Mouse (Mus musculus) left cerebral cortex, postnatal 14 days (tissue): ENCODE results near the gene Foxg1. TPM values are rescaled to one million over a fixed set of nuclear protein-coding genes. Genes with fewer than 3 reads are reported as not detected.

ENCODE experiments used
- DNase-seq, 2 experiments: peaks; one replicate each; pipeline ENCODE4 v3.0.0; 2021 to 2022; ENCODE audit warnings: low spot score in 2 of 2, mixed read lengths in 1 of 2
- intact Hi-C: fragments of 180-260 bp; cut with DNase I; formaldehyde crosslinking; loops from one replicate; pipeline ENCODE4 v1.15.1; 2025
- total RNA-seq, 2 experiments: library from RNA; stranded (reverse); gene quantifications; 2 replicates each; pipeline ENCODE4 v1.2.3; 2021

Foxg1 gene
- total RNA-seq, 2 experiments from 2014 or later: 102 to 128 TPM

DNA sequence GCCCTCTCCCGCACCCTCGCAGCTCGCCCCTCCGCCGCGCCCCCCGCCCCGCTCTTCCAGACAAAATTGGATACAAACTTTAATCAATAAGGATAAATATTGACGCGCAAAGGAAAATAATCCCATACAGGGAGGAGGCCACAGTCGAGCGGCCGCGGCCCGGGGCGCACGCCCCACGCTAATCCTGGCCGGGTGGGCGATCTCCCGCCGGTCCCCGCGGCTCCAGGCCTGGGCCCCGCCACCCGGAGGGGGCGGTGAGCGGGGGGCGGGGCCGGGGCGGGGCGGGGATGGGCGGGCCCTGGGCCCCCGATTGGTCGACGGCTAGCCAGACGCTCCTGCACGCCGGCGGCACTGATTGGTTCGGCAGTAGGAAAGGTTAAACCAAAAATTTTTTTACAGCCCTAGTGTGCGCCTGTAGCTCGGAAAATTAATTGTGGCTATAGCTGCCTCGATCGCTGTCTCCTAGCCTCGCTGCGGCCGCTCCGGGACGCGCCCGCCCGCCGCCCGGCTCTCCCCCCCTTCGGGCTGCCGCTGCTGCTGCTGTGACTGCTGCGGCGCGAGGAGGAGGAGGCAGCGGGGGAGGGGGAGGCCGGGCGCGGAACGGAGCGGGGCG lies 1.2 kb downstream of the Foxg1 start:
- DNase-seq: peak; percentile 92 to 95
- intact Hi-C loops: loop anchor here (5.0 kb wide), 2 partner anchors 729 to 809 kb away; no protein-coding TSS in a partner anchor

DNA sequence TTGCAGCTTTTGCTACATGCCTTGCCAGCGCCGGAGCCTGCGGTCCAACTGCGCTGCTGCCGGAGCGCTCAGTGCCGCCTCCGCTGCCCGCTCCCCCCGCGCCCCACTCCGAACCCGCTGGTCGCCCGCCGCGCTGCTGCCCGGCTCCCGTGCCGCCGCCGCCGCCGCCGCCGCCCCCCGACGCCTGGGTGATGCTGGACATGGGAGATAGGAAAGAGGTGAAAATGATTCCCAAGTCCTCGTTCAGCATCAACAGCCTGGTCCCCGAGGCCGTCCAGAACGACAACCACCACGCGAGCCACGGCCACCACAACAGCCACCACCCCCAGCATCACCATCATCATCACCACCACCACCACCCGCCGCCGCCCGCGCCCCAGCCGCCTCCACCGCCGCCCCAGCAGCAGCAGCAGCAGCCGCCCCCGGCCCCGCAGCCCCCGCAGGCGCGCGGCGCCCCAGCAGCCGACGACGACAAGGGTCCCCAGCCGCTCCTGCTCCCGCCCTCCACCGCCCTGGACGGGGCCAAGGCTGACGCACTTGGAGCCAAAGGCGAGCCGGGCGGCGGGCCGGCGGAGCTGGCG lies 1.9 kb downstream of the Foxg1 start:
- intact Hi-C loops: loop anchor here (5.0 kb wide), 2 partner anchors 728 to 808 kb away; no protein-coding TSS in a partner anchor
- peak in 1 of 2 experiments; percentile 9 for DNase-seq

GRCm38 (mm10) chr12:49384876-49385630 lies 2.6 kb downstream of the Foxg1 start, which contains the start of gene Gm43517:
TSS of gene Gm43517 (plus strand) at chr12:49385174.
- intact Hi-C loops: loop anchor here (5.0 kb wide), 2 partner anchors 727 to 807 kb away; no protein-coding TSS in a partner anchor

DNA sequence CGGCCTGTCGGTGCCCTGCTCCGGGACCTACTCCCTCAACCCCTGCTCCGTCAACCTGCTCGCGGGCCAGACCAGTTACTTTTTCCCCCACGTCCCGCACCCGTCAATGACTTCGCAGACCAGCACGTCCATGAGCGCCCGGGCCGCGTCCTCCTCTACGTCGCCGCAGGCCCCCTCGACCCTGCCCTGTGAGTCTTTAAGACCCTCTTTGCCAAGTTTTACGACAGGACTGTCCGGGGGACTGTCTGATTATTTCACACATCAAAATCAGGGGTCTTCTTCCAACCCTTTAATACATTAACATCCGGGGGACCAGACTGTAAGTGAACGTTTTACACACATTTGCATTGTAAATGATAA lies 3.2 kb downstream of the Foxg1 start:
- intact Hi-C loops: no loop called here
- DNase-seq: peak in 1 of 2 experiments; percentile 5

More at GRCm38 (mm10) chr12:49384876-49385630, 2.6 kb downstream of the Foxg1 start, which contains the start of gene Gm43517:
- DNase-seq: peak; percentile 45 to 69

DNA sequence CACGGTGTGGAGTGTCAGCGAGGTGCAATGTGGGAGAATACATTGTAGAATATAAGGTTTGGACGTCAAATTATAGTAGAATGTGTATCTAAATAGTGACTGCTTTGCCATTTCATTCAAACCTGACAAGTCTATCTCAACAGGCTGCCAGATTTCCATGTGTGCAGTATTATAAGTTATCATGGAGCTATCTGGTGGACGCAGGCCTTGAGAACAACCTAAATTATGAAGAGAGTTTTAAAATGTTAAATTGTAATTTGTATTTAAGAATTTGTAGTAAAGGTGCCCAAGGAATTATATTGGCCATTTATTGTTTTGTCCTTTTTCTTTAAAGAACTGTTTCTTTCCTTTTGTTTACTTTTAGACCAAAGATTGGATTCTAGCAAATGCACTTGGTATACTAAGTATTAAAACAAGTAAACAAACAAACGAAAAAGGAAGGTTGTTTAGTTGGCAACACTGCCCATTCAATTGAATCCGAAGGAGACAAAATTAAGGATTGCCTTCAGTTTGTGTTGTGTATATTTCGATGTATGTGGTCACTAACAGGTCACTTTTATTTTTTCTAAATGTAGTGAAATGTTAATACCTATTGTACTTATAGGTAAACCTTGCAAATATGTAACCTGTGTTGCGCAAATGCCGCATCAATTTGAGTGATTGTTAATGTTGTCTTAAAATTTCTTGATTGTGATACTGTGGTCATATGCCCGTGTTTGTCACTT lies 3.8 kb downstream of the Foxg1 start:
- intact Hi-C loops: no loop called here
- DNase-seq: no peak

GRCm38 (mm10) chr12:49387856-49388598 lies 5.6 kb downstream of the Foxg1 start:
- DNase-seq: peak in 1 of 2 experiments; percentile 46
- intact Hi-C loops: no loop called here

DNA sequence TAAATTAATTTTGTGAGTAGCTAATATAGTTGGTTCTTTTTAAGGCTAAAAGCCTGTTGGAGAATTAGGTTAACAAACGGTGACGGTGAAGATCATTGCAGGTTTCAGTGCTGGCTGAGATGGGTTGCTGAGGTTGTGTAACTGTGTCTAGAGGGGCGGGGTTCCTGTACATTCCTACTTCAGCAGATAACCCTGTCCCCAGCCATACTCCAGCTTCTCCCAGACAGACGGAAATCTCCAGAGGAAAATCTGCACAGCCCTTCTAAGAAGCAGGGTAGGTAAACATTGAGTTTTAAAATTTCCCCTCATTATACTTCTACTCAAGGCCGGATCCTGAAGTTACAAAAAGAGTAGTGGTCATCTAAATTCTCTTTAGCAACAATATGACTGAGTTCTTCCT lies 7.2 kb downstream of the Foxg1 start:
- DNase-seq: no peak
- intact Hi-C loops: loop anchor here (2.0 to 5.0 kb wide), 2 partner anchors 561 to 913 kb away; no protein-coding TSS in a partner anchor

DNA sequence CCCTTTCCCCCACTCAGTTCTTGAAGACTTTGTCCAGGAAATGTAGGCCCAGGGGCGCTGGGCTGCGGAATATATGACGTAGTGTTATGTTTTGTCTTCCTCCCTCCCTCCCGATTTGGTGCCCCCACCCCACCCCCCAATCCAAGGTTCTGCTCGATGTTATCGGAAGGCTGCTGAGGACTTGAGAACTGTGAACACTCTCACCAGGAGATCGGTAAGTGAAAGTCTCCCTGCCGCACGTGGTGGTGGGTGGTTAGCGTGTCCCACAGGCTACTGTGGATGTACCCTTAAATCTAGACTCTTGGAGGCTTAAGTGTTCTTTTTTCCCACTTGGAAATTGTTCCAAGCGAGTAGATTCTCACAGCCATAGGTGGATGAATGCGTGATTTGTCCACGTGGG lies 7.8 kb downstream of the Foxg1 start:
- DNase-seq: peak in 1 of 2 experiments; percentile 48
- intact Hi-C loops: loop anchor here (2.0 to 5.0 kb wide), 2 partner anchors 561 to 912 kb away; no protein-coding TSS in a partner anchor

GRCm38 (mm10) chr12:49390926-49391304 lies 8.5 kb downstream of the Foxg1 start:
- no peak for DNase-seq
- intact Hi-C loops: loop anchor here (2.0 to 5.0 kb wide), 2 partner anchors 560 to 911 kb away; no protein-coding TSS in a partner anchor

GRCm38 (mm10) chr12:49391305-49392040 lies 9.0 kb downstream of the Foxg1 start:
- DNase-seq: peak; percentile 59 to 77
- intact Hi-C loops: loop anchor here (2.0 to 5.0 kb wide), 2 partner anchors 559 to 911 kb away; no protein-coding TSS in a partner anchor

DNA sequence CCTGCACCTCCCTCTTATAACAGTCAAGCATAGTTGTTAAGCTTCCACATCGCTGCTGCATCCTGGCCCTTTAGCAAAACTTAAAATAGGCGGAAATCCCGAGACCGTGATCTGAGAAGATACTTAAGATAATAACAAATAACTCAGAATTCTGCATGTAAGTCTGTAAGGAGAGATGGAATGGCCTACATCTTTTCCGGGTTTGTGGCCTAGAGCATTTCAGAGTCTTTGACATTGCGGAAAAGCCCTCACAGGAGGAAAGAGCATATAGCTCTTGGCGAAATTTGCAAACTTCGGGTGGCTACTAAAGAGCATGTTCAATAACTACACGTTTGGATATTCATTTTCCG lies 9.6 kb downstream of the Foxg1 start:
- DNase-seq: no peak
- intact Hi-C loops: loop anchor here (5.0 kb wide), 1 partner anchor 910 kb away; no protein-coding TSS in a partner anchor

- intact Hi-C loops: loop anchor here (5.0 kb wide), 1 partner anchor 909 kb away; no protein-coding TSS in a partner anchor
- no peak for DNase-seq
Observed at GRCm38 (mm10) chr12:49392876-49393275, 10.4 kb downstream of the Foxg1 start.

GRCm38 (mm10) chr12:49393639-49394038 lies 11.2 kb downstream of the Foxg1 start:
- intact Hi-C loops: loop anchor here (5.0 kb wide), 1 partner anchor 909 kb away; no protein-coding TSS in a partner anchor
- no peak for DNase-seq

- intact Hi-C loops: loop anchor here (5.0 kb wide), 1 partner anchor 908 kb away; no protein-coding TSS in a partner anchor
- DNase-seq: no peak
Observed at GRCm38 (mm10) chr12:49394181-49394580, 11.7 kb downstream of the Foxg1 start.

DNA sequence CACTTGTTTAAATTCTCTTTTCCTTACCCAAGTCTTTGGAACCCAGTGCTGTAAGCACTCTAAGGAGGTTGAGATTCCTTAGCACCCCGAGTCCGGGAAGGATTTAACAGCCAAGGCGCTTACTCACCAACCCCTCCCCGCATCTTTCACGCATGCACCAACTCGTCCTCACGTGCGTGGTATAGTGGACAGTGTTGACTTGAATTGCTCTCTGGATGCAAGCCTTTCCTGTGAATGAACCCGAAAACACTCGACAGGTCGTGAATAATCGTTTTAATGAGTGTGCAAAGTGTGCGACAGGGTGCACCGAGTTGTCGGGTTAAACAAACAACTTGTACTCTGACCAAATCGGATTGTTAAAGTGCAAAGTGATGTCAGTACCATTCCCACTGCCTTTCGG lies 12.4 kb downstream of the Foxg1 start:
- peak in 1 of 2 experiments; percentile 45 for DNase-seq
- intact Hi-C loops: loop anchor here (5.0 kb wide), 1 partner anchor 907 kb away; no protein-coding TSS in a partner anchor

DNA sequence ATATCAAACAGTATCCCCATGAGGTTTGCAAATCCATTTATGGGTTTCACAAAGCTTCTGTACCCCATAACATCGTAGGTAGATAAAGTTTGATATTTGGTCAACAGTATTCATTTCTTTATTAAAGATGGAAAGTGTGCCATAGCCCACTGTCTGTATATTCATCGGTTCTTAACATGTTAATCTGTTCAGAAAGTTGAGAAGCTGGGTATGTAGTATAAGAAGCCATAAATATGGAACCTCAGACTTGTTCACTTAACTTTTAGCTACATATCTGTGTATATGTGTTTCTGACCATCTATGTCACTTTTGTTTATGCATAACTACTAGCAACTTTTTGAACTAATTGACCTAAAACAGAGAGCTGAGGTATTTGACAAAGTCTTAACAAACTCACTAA lies 13.5 kb downstream of the Foxg1 start:
- intact Hi-C loops: loop anchor here (2.0 kb wide), 1 partner anchor 559 kb away; no protein-coding TSS in a partner anchor
- no peak for DNase-seq

GRCm38 (mm10) chr12:49396776-49397175 lies 14.3 kb downstream of the Foxg1 start:
- no peak for DNase-seq
- intact Hi-C loops: loop anchor here (2.0 kb wide), 1 partner anchor 558 kb away; no protein-coding TSS in a partner anchor
